29 mouse cellular contexts compared by ENCODE assay signal in the genomic region with DNA sequence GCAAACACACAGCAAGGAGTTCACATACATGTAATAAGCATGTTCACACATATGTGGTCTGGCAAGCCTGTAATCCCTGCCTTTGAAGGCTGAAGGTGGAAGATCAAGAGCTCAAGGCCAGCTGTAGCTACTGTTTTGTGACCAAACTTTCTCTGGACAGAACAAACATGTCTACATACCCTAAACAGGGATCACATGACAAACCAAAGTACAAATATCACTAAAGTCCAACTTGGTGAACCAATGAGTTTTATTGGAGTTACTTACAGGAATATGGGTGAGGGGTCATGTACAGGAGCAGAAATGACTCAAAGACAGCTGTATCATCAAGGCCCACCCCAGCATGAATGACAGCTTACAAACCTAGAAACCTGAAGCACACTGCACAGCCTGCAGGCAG. TPM values are rescaled to one million over a fixed set of nuclear protein-coding genes. Genes with fewer than 3 reads are reported as not detected.
DNase-seq lines count a peak whose midpoint lies in the region; TF ChIP-seq lines count a peak whose summit lies in the region.
"Had no signal": no experiment of that assay in that cellular context is flagged by ENCODE, and none has a peak within 500 bp of the region (broad histone marks: within the 10 kb centered on the region; RNA-seq: fewer than 3 reads in every experiment).

No protein-coding gene starts in this region.

- H3K36me3 ChIP-seq in spleen, adult 2 months (ENCODE audit: control insufficient read depth, insufficient read depth, low read length), result no peaks in the 10 kb centered on the region
- H3K36me3 ChIP-seq in small intestine, adult 2 months (ENCODE audit: control insufficient read depth, insufficient read depth, low read length), result no peaks in the 10 kb centered on the region
- H3K36me3 ChIP-seq: embryonic facial prominence, embryonic 10.5 days; embryonic facial prominence, embryonic 13.5 days; forebrain, embryonic 12.5 days; forebrain, embryonic 15.5 days; G1E; heart, embryonic 12.5 days; heart, embryonic 15.5 days; hindbrain, embryonic 10.5 days had no signal

- no peak overlapping the region for H3K4me3 ChIP-seq in spleen, adult 2 months (ENCODE audit: extremely low read depth, insufficient read depth, insufficient read length)
- H3K4me3 ChIP-seq in small intestine, adult 2 months (ENCODE audit: low read depth, low read length), result no peak overlapping the region
- H3K4me3 ChIP-seq: embryonic facial prominence, embryonic 10.5 days; embryonic facial prominence, embryonic 13.5 days; erythroblast, embryonic 14.5 days; forebrain, embryonic 12.5 days; forebrain, embryonic 15.5 days; heart, embryonic 12.5 days; heart, embryonic 15.5 days; hindbrain, embryonic 10.5 days had no signal

- H3K27me3 ChIP-seq in spleen, adult 2 months (ENCODE audit: control insufficient read depth, insufficient read depth, low read length), result no peaks in the 10 kb centered on the region
- H3K27me3 ChIP-seq in small intestine, adult 2 months (ENCODE audit: control insufficient read depth, insufficient read depth, low read length), result no peaks in the 10 kb centered on the region
- H3K27me3 ChIP-seq: CH12.LX; embryonic facial prominence, embryonic 13.5 days; forebrain, embryonic 12.5 days; forebrain, embryonic 15.5 days; heart, embryonic 12.5 days; heart, embryonic 15.5 days had no signal

- H3K4me1 ChIP-seq in spleen, adult 2 months (ENCODE audit: control insufficient read depth, insufficient read depth, insufficient read length), result no peaks in the 10 kb centered on the region; the same call in 1 of the 2 replicates
- H3K4me1 ChIP-seq in small intestine, adult 2 months (ENCODE audit: control insufficient read depth, insufficient read depth, insufficient read length, low read length), result no peaks in the 10 kb centered on the region
- H3K4me1 ChIP-seq: embryonic facial prominence, embryonic 10.5 days; embryonic facial prominence, embryonic 13.5 days; heart, embryonic 12.5 days; heart, embryonic 15.5 days had no signal

- TF ChIP-seq POLR2A in spleen, adult 2 months (IDR thresholded peaks at IDR 0.05; ENCODE audit: low read depth, low read length), result no peak
- no peak for TF ChIP-seq POLR2A in small intestine, adult 2 months (IDR thresholded peaks at IDR 0.05; ENCODE audit: low read depth, low read length)

- peak overlapping the region; percentile 32; the same call in 1 of the 2 replicates for H3K27ac ChIP-seq in spleen, adult 2 months (ENCODE audit: insufficient read depth, low read length)
- H3K27ac ChIP-seq in small intestine, adult 2 months (ENCODE audit: insufficient read depth, low read depth, low read length), result peak overlapping the region; percentile 30; the same call in 1 of the 2 replicates
- H3K27ac ChIP-seq: embryonic facial prominence, embryonic 10.5 days; embryonic facial prominence, embryonic 13.5 days; forebrain, embryonic 12.5 days; forebrain, embryonic 15.5 days; heart, embryonic 15.5 days; hindbrain, embryonic 10.5 days; hindbrain, embryonic 14.5 days; hindbrain, postnatal 0 days had no signal

- no peak for TF ChIP-seq CTCF in spleen, adult 2 months (IDR thresholded peaks at IDR 0.05; ENCODE audit: extremely low read depth, insufficient read depth, insufficient read length, insufficient replicate concordance)
- TF ChIP-seq CTCF in small intestine, adult 2 months (IDR thresholded peaks at IDR 0.05; ENCODE audit: extremely low read depth, insufficient read length, insufficient replicate concordance, low read depth, low read length), result no peak

- DNase-seq in kidney, adult 9 months, result peak; percentile 59
- no peak for DNase-seq in kidney, postnatal 36 days
- DNase-seq in spleen, adult 2 months (ENCODE audit: low read depth in 1 of 2, low spot score in 2 of 2), result no peak
- DNase-seq in spleen, adult 12 weeks (ENCODE audit: low spot score), result no peak
- no peak for DNase-seq in MN1 (ENCODE audit: low spot score)
- DNase-seq: adrenal gland, adult 2 months; adrenal gland, postnatal 14 days; B cell, adult 2 months; cerebellum, adult 2 months; cerebellum, adult 9-11 months; cerebellum, postnatal 25 days; gastrocnemius, postnatal 25 days; heart, adult 18-20 months; heart, postnatal 10 days; heart, postnatal 36 days had no signal

RNA-seq across cellular contexts. Expression of gene Glrp1, which starts 56.6 kb away (rescaled TPM):
- not detected in 2 replicates for polyA plus RNA-seq in spleen, adult 2 months (2012; rRNA removed)
- polyA plus RNA-seq in small intestine, adult 2 months (2012; rRNA removed), result not detected in 2 replicates
- polyA plus RNA-seq: adrenal gland, adult 2 months; embryonic facial prominence, embryonic 13.5 days; erythroblast, embryonic 14.5 days; forebrain, embryonic 12.5 days; forebrain, embryonic 15.5 days; G1E; hindbrain, embryonic 10.5 days; hindbrain, embryonic 14.5 days; hindbrain, postnatal 0 days; inflammation-experienced regulatory T-cells, adult 6 months had no signal
